Comparison of ENCODE assay signal across 8 mouse cellular contexts in the genomic region with DNA sequence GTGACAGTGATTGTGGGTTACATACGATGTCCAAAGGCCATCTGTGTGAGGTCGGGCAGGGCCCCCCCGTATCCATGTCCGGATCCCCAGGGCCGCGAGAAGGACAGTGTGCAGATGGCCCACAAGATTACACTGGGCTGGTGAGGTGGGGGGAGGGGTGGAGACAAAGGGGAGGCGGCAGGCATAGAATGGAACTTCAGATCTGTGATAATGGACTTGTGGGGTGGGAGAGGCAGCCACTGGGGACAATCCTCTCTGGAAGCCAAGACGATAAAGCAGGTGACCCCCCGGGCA.
DNase-seq lines count a peak whose midpoint lies in the region; ATAC-seq and TF ChIP-seq lines count a peak whose summit lies in the region.

No protein-coding gene starts in this region.

- no peak for ATAC-seq in kidney, postnatal 0 days (replicated peaks; ENCODE audit: low FRiP score, low read depth)
- 0 out of 2 replicates have a peak, but pooled peaks have one; percentile 9 for ATAC-seq in common myeloid progenitor, adult 5-6 weeks (replicated peaks; ENCODE audit: low read depth, poor library complexity, severe bottlenecking)
- ATAC-seq in intestine, postnatal 0 days, result peak; percentile 29
- ATAC-seq in neural tube, embryonic 12.5 days (ENCODE audit: low FRiP score, low read depth), result peak; percentile 49
- no peak for ATAC-seq in activated CD4-positive, CD25-positive, alpha-beta regulatory T cell, adult 4 months

- TF ChIP-seq CTCF in kidney, postnatal 0 days (IDR thresholded peaks at IDR 0.05; ENCODE audit: low read depth), result no peak
- no peak for TF ChIP-seq CTCF in intestine, postnatal 0 days (IDR thresholded peaks at IDR 0.05; ENCODE audit: low read depth)
- TF ChIP-seq CTCF in left cerebral cortex, adult 2 months (IDR thresholded peaks at IDR 0.05), result no peak

- peaks cover 33% of the 10 kb centered on the region for H3K4me1 ChIP-seq in kidney, postnatal 0 days (replicated peaks; ENCODE audit: insufficient read depth, low read length)
- 0 out of 2 replicates have a peak, but pooled peaks cover 4% of the 10 kb centered on the region for H3K4me1 ChIP-seq in intestine, postnatal 0 days (replicated peaks; ENCODE audit: control insufficient read depth, insufficient read depth, low read length)
- peaks cover 80% of the 10 kb centered on the region for H3K4me1 ChIP-seq in neural tube, embryonic 12.5 days

- H3K4me2 ChIP-seq in kidney, postnatal 0 days (ENCODE audit: low read length), result peak overlapping the region; percentile 39; the same call in 1 of the 2 replicates
- H3K4me2 ChIP-seq in intestine, postnatal 0 days (replicated peaks; ENCODE audit: low read depth), result peak overlapping the region; percentile 64
- peak overlapping the region; percentile 47 for H3K4me2 ChIP-seq in neural tube, embryonic 12.5 days (replicated peaks)

- no peak for DNase-seq in kidney, postnatal 0 days (ENCODE audit: low spot score)
- no peak for DNase-seq in kidney, postnatal 14 days
- DNase-seq in left cerebral cortex, adult 2 months (ENCODE audit: extremely low spot score in 1 of 2, low spot score in 2 of 2), result no peak
- no peak for DNase-seq in spleen, postnatal 36 days (ENCODE audit: low spot score in 2 of 2)

- 12% methylated on average over 9 of the region's 9 CpGs for WGBS in kidney, postnatal 0 days
- 9% methylated on average over 9 of the region's 9 CpGs for WGBS in intestine, postnatal 0 days
- 1% methylated on average over 9 of the region's 9 CpGs for WGBS in neural tube, embryonic 12.5 days

- no peak overlapping the region for H3K27ac ChIP-seq in kidney, postnatal 0 days
- no peak overlapping the region for H3K27ac ChIP-seq in intestine, postnatal 0 days (ENCODE audit: low read depth, low read length)
- peak overlapping the region; percentile 83 for H3K27ac ChIP-seq in neural tube, embryonic 12.5 days
- H3K27ac ChIP-seq in left cerebral cortex, adult 2 months, result no peak overlapping the region

- no peaks in the 10 kb centered on the region for H3K27me3 ChIP-seq in kidney, postnatal 0 days (ENCODE audit: insufficient read depth, low read length)
- H3K27me3 ChIP-seq in intestine, postnatal 0 days (replicated peaks; ENCODE audit: control insufficient read depth, insufficient read depth, low read length), result no peaks in the 10 kb centered on the region
- no peaks in the 10 kb centered on the region for H3K27me3 ChIP-seq in neural tube, embryonic 12.5 days (replicated peaks)

- no peak overlapping the region for H3K9ac ChIP-seq in kidney, postnatal 0 days (ENCODE audit: low read depth, low read length)
- H3K9ac ChIP-seq in intestine, postnatal 0 days (ENCODE audit: low read depth, low read length), result no peak overlapping the region
- 0 out of 2 replicates have a peak overlapping the region, but pooled peaks have one; percentile 38 for H3K9ac ChIP-seq in neural tube, embryonic 12.5 days

- H3K9me3 ChIP-seq in kidney, postnatal 0 days (replicated peaks; ENCODE audit: low read length), result no peaks in the 10 kb centered on the region
- H3K9me3 ChIP-seq in intestine, postnatal 0 days (ENCODE audit: control insufficient read depth), result no peaks in the 10 kb centered on the region
- H3K9me3 ChIP-seq in neural tube, embryonic 12.5 days, result no peaks in the 10 kb centered on the region

- intact Hi-C loops in left cerebral cortex, adult 2 months (cut with DNase I), result no loop called here

- no peaks in the 10 kb centered on the region for H3K36me3 ChIP-seq in kidney, postnatal 0 days (ENCODE audit: insufficient read depth, low read length)
- no peaks in the 10 kb centered on the region for H3K36me3 ChIP-seq in intestine, postnatal 0 days (ENCODE audit: control insufficient read depth, insufficient read depth)
- no peaks in the 10 kb centered on the region for H3K36me3 ChIP-seq in neural tube, embryonic 12.5 days

- no peak overlapping the region for H3K4me3 ChIP-seq in kidney, postnatal 0 days (replicated peaks; ENCODE audit: low read depth, low read length)
- H3K4me3 ChIP-seq in intestine, postnatal 0 days (ENCODE audit: low read depth, low read length), result peak overlapping the region; percentile 28
- no peak overlapping the region for H3K4me3 ChIP-seq in neural tube, embryonic 12.5 days
- H3K4me3 ChIP-seq in left cerebral cortex, adult 2 months, result no peak overlapping the region

Comparison
In these comparisons a context has a peak if more than half of its experiments do, and no peak if none do; other contexts are left out.
1. ATAC-seq: peak in common myeloid progenitor, adult 5-6 weeks (single experiment), intestine, postnatal 0 days (single experiment) and neural tube, embryonic 12.5 days (single experiment); none in kidney, postnatal 0 days (single experiment) and activated CD4-positive, CD25-positive, alpha-beta regulatory T cell, adult 4 months (single experiment).
2. Peak in every context shown above with its lines, with median percentiles within 50 percentile points of each other: H3K4me2 ChIP-seq.